Mouse (Mus musculus) bone marrow macrophage, adult 2 months (primary cell): Measurements from ENCODE around the gene Smo. TPM values are rescaled to one million over a fixed set of nuclear protein-coding genes. Genes with fewer than 3 reads are reported as not detected.

Experiments
- H3K27ac ChIP-seq: 2 replicates; pipeline ENCODE4 v1.5.1; 2012; ENCODE audit warnings: low read depth, low read length; ENCODE audit not compliant: insufficient read depth
- H3K4me1 ChIP-seq: 2 replicates; pipeline ENCODE4 v1.6.1; 2012; ENCODE audit warnings: low read length; ENCODE audit not compliant: control insufficient read depth, insufficient read depth
- H3K4me3 ChIP-seq: 2 replicates; pipeline ENCODE4 v1.5.1; 2012; ENCODE audit warnings: mild to moderate bottlenecking, low read length, moderate library complexity; ENCODE audit not compliant: insufficient read depth
- CTCF ChIP-seq: IDR thresholded peaks from 2 replicates; pipeline ENCODE4 v1.5.1; 2012; ENCODE audit warnings: low read depth, mild to moderate bottlenecking, low read length, moderate library complexity
- POLR2A ChIP-seq: IDR thresholded peaks from 2 replicates; pipeline ENCODE4 v1.6.1; 2012; ENCODE audit warnings: mild to moderate bottlenecking, low read depth, low read length, borderline replicate concordance
- polyA plus RNA-seq: library from polyadenylated mRNA; stranded (reverse); fragments of >200 nt; gene quantifications from 2 replicates; pipeline ENCODE4 v1.2.4, GENCODE M21; 2012; ENCODE audit not compliant: missing spikeins, insufficient read depth, insufficient read length

The Smo gene
- polyA plus RNA-seq, 1 experiment = not detected

- TF ChIP-seq POLR2A (no peak), CTCF (no peak)
- no peak overlapping the region for H3K27ac ChIP-seq
- H3K4me3 ChIP-seq = no peak overlapping the region
- H3K4me1 ChIP-seq = peaks cover 22% of the 10 kb centered on the region
These were observed 36.1 kb upstream of the Smo start for GRCm38 (mm10) chr6:29699085-29699745.

GRCm38 (mm10) chr6:29701051-29701450 is 34.3 kb upstream of the Smo start:
- Histone ChIP-seq H3K27ac (no peak overlapping the region), H3K4me1 (peaks cover 18% of the 10 kb centered on the region), H3K4me3 (no peak overlapping the region)
- TF ChIP-seq CTCF = no peak
- TF ChIP-seq POLR2A = no peak

- Histone ChIP-seq H3K4me1 (peaks cover 10% of the 10 kb centered on the region), H3K4me3 (no peak overlapping the region), H3K27ac (0 out of 2 replicates have a peak overlapping the region, but pooled peaks have one; percentile 20)
- no peak for TF ChIP-seq POLR2A
These were observed 33.2 kb upstream of the Smo start for GRCm38 (mm10) chr6:29702126-29702525.

DNA sequence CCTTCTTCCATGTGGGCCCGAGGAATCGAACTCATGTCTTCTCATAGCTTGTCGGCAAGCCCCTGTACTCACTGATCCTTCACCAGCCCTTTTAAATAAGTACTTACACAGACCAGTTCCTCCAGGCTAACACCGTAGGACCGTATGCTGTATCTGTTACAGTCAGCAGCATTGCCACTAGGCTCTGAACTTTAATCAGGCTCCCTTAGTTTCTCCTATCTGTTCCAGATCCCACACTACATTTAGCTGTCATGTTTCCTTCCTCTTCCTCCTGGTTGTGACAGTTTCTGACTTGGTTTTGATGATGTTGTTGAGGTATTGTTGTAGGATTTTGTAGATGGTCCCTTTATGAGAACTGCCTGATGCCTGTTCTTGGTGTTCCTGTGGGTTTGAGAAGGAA is 31.2 kb upstream of the Smo start:
- TF ChIP-seq CTCF = no peak
- TF ChIP-seq POLR2A = no peak
- no peak overlapping the region for H3K4me3 ChIP-seq
- peaks cover 9% of the 10 kb centered on the region for H3K4me1 ChIP-seq
- H3K27ac ChIP-seq = no peak overlapping the region

DNA sequence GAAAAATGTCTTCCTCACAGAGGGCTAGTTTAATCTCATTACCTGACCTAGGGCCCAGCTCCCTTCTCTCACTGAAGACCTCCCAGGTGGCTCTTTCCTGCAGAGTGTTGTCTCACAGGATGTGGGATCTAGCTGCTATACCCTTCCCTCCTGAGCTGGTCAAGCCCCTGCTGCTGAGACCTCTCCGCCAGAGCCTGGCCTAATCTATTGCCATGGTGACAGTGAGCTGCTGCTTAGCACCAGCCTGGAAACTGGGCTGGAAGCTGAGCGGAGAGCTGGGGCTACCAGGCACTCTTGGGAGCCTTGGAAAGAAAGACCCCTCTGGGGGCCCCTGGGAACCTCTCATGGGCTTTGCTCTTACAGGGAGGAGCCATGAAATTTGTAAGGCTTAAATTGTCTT is 27.4 kb upstream of the Smo start:
- no peak for TF ChIP-seq POLR2A
- Histone ChIP-seq H3K4me1 (0 out of 2 replicates have a peak, but pooled peaks cover under 1% of the 10 kb centered on the region), H3K4me3 (no peak overlapping the region), H3K27ac (no peak overlapping the region)

- no peak overlapping the region for H3K27ac ChIP-seq
- no peaks in the 10 kb centered on the region for H3K4me1 ChIP-seq
- TF ChIP-seq POLR2A (no peak), CTCF (no peak)
- no peak overlapping the region for H3K4me3 ChIP-seq
These were observed 24.0 kb upstream of the Smo start for GRCm38 (mm10) chr6:29711318-29711717.

DNA sequence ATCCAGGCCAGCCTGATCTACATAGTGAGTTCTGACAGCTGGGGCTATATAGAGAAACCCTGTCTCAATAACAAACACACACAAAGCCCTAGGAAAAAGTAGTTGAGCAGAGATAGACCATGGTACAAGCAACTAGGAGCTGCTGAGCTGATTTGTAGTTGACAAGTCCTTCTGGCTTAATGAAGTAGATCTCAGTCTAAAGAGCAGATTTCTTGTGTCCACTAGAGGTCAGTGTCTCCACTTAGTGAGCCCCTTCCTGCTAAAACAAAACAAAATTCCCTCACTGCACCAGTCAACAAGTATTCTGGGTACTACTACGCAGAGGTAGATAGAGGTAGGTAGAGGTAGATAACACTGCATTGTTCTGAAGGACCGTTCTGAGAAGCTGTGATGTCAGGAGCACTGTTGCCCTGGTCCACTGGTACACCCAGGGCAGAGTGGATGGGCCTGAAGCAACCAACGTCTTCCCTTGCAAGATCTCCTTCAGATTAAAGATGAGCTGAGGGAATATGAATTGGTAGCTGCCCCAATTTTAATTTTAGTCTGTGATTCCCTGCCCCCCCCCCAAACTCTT is 23.2 kb upstream of the Smo start:
- Histone ChIP-seq H3K27ac (no peak overlapping the region), H3K4me1 (no peaks in the 10 kb centered on the region), H3K4me3 (no peak overlapping the region)
- 0 out of 2 replicates have a peak, but pooled peaks have one; percentile 19 for TF ChIP-seq CTCF
- TF ChIP-seq POLR2A = no peak

GRCm38 (mm10) chr6:29716624-29717365 is 18.5 kb upstream of the Smo start:
- Histone ChIP-seq H3K4me3 (no peak overlapping the region), H3K4me1 (no peaks in the 10 kb centered on the region), H3K27ac (no peak overlapping the region)
- TF ChIP-seq POLR2A (no peak), CTCF (no peak)

DNA sequence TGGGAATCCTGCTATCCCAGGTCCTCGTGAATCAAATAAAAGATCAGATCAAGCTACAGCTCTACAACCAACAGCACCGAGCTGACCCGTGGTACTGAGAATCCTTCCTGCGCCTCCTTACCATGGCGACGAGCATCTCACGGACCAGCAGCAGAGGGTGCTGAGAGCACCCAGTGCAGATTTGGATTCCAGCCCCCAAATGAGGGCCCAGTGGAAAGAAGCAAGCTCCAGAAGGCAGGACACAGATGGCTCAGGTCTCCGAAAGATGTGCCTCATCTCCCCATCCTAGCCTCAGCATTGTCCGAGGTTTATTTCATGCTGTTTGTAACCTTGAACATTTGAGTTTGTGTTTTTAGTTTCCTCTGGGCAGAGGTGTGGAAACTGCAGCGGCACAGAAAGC is 17.8 kb upstream of the Smo start:
- TF ChIP-seq POLR2A (no peak), CTCF (no peak)
- H3K4me1 ChIP-seq = no peaks in the 10 kb centered on the region
- no peak overlapping the region for H3K27ac ChIP-seq
- no peak overlapping the region for H3K4me3 ChIP-seq

- Histone ChIP-seq H3K4me1 (no peaks in the 10 kb centered on the region), H3K27ac (no peak overlapping the region), H3K4me3 (no peak overlapping the region)
- TF ChIP-seq CTCF (no peak), POLR2A (no peak)
These were observed 17.3 kb upstream of the Smo start for GRCm38 (mm10) chr6:29717952-29718521.
